Mouse (Mus musculus): ENCODE results near the gene Foxl2. TPM values are rescaled to one million over a fixed set of nuclear protein-coding genes. Genes with fewer than 3 reads are reported as not detected.

Foxl2 gene
- not detected in 2 replicates for polyA plus RNA-seq (2015; fragmentation: Nextera tagmentation; extraction: Ambion mirVana)

DNA sequence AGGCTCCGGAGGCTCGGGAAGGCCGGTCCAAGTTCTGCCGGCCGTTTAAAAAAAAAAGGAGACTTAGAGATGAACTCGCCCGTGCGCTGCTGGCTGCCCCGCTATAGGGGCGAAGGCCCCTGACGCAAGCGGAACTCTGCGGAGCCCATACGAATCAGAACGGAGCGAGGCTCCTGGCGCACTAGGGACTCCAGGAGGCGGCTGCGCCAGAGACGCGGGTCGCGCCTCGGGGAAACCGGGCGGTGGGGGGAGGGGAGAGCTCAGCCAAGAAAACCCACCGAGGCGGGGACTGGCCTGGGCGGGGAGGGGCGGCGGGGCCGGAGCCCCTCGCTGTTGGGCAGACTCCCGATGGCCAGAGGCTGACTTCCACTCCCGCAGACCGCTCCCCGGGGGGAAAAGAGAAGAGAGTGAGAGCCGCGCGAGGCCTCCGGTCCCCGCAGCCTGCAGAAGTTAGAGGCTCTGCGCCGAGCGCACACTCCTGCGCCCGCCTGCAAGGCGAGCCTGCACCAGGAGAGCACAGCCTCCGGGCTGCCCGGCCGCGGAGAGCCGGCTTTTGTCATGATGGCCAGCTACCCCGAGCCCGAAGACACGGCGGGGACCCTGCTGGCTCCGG is at the start of gene Foxl2:
Gene Foxl2, plus strand, starts transcription at position 186 of the 613 bp plus-strand sequence.
- Histone ChIP-seq H3K9ac (peak within 1 kb of the TSS; percentile 0; the same call in 1 of the 2 replicates), H3K4me2 (peak within 1 kb of the TSS; percentile 82), H3K27me3 (peaks cover 100% of the 10 kb centered on the region), H3K9me3 (replicated peaks) (no peaks in the 10 kb centered on the region), H3K27ac (no peak within 1 kb of the TSS), H3K4me1 (peaks cover 38% of the 10 kb centered on the region), H3K4me3 (replicated peaks) (peak within 1 kb of the TSS; percentile 46), H3K36me3 (no peaks in the 10 kb centered on the region)
- peak; percentile 55; the same call in 1 of the 2 replicates for ATAC-seq (replicated peaks; ENCODE audit: low FRiP score)
- WGBS, result under 1% methylated on average over 56 of the region's 58 CpGs

- H3K4me1 ChIP-seq, result no peaks in the 10 kb centered on the region
- H3K9me3 ChIP-seq (replicated peaks), result no peaks in the 10 kb centered on the region
- H3K4me2 ChIP-seq, result no peak overlapping the region
- no peak for ATAC-seq (replicated peaks; ENCODE audit: low FRiP score)
- no peak overlapping the region for H3K9ac ChIP-seq
- no peaks in the 10 kb centered on the region for H3K36me3 ChIP-seq
- 94% methylated on average over 5 of the region's 5 CpGs for WGBS
- H3K27me3 ChIP-seq, result no peaks in the 10 kb centered on the region
- H3K4me3 ChIP-seq (replicated peaks), result no peak overlapping the region
- no peak overlapping the region for H3K27ac ChIP-seq
Observed at GRCm38 (mm10) chr9:98920629-98921523, 34.2 kb upstream of the Foxl2 start.

GRCm38 (mm10) chr9:98923119-98923518 is 32.0 kb upstream of the Foxl2 start:
- 44% methylated on average over 6 of the region's 6 CpGs for WGBS
- Histone ChIP-seq H3K4me3 (replicated peaks) (no peak overlapping the region), H3K27me3 (no peaks in the 10 kb centered on the region), H3K36me3 (no peaks in the 10 kb centered on the region), H3K27ac (no peak overlapping the region), H3K9me3 (replicated peaks) (no peaks in the 10 kb centered on the region), H3K4me1 (no peaks in the 10 kb centered on the region), H3K9ac (no peak overlapping the region), H3K4me2 (no peak overlapping the region)
- no peak for ATAC-seq (replicated peaks; ENCODE audit: low FRiP score)

DNA sequence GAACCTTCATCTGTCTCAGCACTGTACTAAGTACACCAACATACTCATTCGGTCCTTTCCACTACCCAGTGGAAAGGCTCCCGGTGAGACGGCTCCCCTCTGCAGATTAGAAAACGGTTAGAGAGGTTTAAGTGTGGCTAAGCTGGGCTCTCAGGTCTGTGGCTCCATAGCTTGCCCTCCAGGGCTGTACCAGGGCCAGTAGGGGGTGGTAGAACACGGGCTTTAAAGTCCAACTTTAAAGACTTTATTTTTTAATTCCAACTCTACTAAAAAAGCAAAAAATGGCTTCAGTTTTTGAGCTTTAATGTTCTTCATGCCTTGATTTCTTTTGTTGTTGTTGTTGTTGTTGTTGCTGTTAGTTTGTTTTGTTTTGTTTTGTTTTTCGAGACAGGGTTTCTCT is 30.9 kb upstream of the Foxl2 start:
- no peaks in the 10 kb centered on the region for H3K36me3 ChIP-seq
- H3K27ac ChIP-seq, result no peak overlapping the region
- no peak overlapping the region for H3K4me3 ChIP-seq (replicated peaks)
- H3K4me1 ChIP-seq, result no peaks in the 10 kb centered on the region
- 68% methylated on average over 6 of the region's 6 CpGs for WGBS
- no peak overlapping the region for H3K9ac ChIP-seq
- ATAC-seq (replicated peaks; ENCODE audit: low FRiP score), result no peak
- no peaks in the 10 kb centered on the region for H3K27me3 ChIP-seq
- no peaks in the 10 kb centered on the region for H3K9me3 ChIP-seq (replicated peaks)
- H3K4me2 ChIP-seq, result no peak overlapping the region

DNA sequence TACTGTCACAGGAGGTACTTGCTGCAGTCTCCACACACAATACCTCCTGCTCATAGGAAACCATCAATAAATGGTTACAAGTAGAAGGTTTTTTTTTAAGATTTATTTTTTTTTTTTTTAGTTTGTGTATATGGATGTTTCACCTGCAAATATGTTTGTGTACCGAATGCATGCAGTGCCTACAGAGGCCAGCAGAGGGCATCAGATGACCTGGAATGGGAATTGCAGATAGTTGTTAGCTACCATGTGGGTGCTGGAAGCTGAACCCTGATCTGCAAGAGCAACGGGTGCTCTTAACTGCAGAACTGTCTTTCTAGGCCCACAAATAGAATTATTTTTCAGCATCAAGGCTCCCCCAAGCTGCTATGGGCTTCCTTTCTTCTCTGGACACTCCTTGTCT is 25.6 kb upstream of the Foxl2 start:
- no peaks in the 10 kb centered on the region for H3K4me1 ChIP-seq
- H3K9me3 ChIP-seq (replicated peaks), result no peaks in the 10 kb centered on the region
- H3K36me3 ChIP-seq, result no peaks in the 10 kb centered on the region
- WGBS, result 95% methylated on average over 2 of the region's 2 CpGs
- no peak overlapping the region for H3K4me2 ChIP-seq
- H3K27ac ChIP-seq, result no peak overlapping the region
- no peak for ATAC-seq (replicated peaks; ENCODE audit: low FRiP score)
- H3K9ac ChIP-seq, result no peak overlapping the region
- 0 out of 2 replicates have a peak, but pooled peaks cover 3% of the 10 kb centered on the region for H3K27me3 ChIP-seq
- no peak overlapping the region for H3K4me3 ChIP-seq (replicated peaks)

- Histone ChIP-seq H3K9ac (no peak overlapping the region), H3K4me3 (replicated peaks) (no peak overlapping the region), H3K27ac (no peak overlapping the region), H3K27me3 (peaks cover 9% of the 10 kb centered on the region; the same call in 1 of the 2 replicates), H3K4me2 (no peak overlapping the region), H3K4me1 (no peaks in the 10 kb centered on the region), H3K9me3 (replicated peaks) (no peaks in the 10 kb centered on the region), H3K36me3 (no peaks in the 10 kb centered on the region)
- 37% methylated on average over 6 of the region's 6 CpGs for WGBS
- no peak for ATAC-seq (replicated peaks; ENCODE audit: low FRiP score)
Observed at GRCm38 (mm10) chr9:98932931-98933330, 22.2 kb upstream of the Foxl2 start.

GRCm38 (mm10) chr9:98935190-98935909 is 19.7 kb upstream of the Foxl2 start:
- 0 out of 2 replicates have a peak, but pooled peaks have one; percentile 43 for ATAC-seq (replicated peaks; ENCODE audit: low FRiP score)
- no peaks in the 10 kb centered on the region for H3K4me1 ChIP-seq
- H3K27ac ChIP-seq, result no peak overlapping the region
- H3K9me3 ChIP-seq (replicated peaks), result no peaks in the 10 kb centered on the region
- peaks cover 11% of the 10 kb centered on the region; the same call in 1 of the 2 replicates for H3K27me3 ChIP-seq
- H3K9ac ChIP-seq, result no peak overlapping the region
- H3K36me3 ChIP-seq, result no peaks in the 10 kb centered on the region
- H3K4me2 ChIP-seq, result no peak overlapping the region
- WGBS, result 20% methylated on average over 16 of the region's 16 CpGs
- H3K4me3 ChIP-seq (replicated peaks), result no peak overlapping the region

DNA sequence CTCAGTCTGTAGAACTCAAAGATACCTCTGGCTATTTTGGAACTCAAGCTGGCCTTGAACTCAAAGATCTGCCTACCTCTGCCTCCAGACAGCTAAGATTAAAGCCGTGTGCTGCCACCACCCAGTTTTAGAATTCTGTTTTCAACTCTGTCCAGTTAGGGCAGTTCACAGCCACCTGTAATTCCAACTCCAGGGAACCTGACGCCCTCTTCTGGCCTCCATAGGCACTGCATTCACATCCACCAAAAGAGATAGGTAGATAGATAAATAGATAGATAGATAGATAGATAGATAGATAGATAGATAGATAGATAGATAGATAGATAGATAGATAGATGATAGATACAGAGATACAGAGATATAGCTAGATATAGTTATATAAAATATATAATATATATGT is 15.8 kb upstream of the Foxl2 start:
- no peaks in the 10 kb centered on the region for H3K9me3 ChIP-seq (replicated peaks)
- H3K4me2 ChIP-seq, result no peak overlapping the region
- no peak overlapping the region for H3K4me3 ChIP-seq (replicated peaks)
- ATAC-seq (replicated peaks; ENCODE audit: low FRiP score), result no peak
- no peaks in the 10 kb centered on the region for H3K4me1 ChIP-seq
- no peak overlapping the region for H3K9ac ChIP-seq
- H3K36me3 ChIP-seq, result no peaks in the 10 kb centered on the region
- WGBS, result 28% methylated on average over 2 of the region's 2 CpGs
- H3K27me3 ChIP-seq, result peaks cover 10% of the 10 kb centered on the region; the same call in 1 of the 2 replicates
- no peak overlapping the region for H3K27ac ChIP-seq

DNA sequence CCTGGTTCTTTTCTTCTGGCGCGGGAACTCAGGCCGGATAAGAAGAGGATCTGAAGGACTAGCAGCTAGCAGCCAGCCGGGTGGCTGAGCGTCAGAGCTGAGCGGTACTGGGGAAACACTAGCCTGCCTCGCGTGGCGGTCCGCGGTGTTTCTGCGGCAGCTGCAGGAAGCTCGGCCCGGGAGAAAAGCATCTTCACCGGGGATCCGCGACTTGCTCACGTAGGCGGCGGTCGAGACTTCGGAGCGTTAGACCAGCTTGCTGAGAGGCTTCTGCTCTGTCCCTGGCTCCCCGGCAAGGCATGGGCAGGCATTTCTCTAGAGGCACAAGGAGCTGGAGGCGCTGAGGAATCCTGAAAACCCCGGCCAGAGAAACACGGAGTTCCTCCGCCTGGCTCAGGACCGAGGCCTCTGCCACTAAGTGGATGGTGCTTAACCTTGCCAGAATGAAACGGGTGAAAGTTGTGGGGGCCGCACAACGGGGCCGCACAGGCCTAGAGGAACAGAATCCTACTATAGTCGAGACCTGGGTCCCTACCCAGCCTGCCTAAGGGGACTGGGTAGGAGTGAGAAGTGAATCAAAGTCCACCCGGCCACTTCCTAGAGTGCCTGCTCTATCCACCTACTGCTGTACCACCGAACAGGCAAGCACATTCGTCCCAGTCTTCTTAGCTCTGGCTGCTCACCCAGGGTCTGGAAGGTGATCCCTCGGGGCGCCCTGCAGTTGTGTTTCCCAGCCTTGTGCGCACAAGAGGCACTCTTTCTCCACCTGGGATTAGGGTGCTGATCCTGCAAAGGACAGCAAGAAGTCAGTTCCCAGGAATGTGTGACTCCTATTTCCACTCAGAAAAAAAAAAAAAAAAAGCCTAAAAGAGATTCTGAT is 2.7 kb upstream of the Foxl2 start:
- Histone ChIP-seq H3K27me3 (peaks cover 92% of the 10 kb centered on the region), H3K27ac (no peak overlapping the region), H3K9ac (no peak overlapping the region), H3K4me3 (replicated peaks) (peak overlapping the region; percentile 19), H3K4me2 (peak overlapping the region; percentile 40), H3K9me3 (replicated peaks) (no peaks in the 10 kb centered on the region), H3K36me3 (no peaks in the 10 kb centered on the region), H3K4me1 (peaks cover 38% of the 10 kb centered on the region)
- ATAC-seq (replicated peaks; ENCODE audit: low FRiP score), result no peak
- WGBS, result under 1% methylated on average over 40 of the region's 40 CpGs

DNA sequence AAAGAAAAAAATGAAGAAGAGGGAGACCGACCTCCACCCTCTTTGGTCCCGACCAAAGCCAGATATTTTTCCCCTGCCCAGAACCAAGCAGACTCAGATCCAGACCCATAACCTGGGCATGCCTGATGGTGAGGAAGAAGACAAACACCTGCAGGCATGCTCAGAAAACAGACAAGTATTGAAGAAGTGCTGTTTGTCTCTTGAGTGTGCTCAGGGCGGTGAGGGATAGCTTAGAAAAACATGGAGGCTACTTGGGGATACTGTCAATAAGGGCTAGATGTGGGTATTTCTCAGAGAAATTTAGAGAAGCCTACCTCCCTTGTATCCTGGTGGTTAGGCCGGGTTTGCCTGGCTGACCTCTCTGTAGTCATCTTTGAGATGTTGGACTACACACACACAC is 1.8 kb upstream of the Foxl2 start:
- no peak for ATAC-seq (replicated peaks; ENCODE audit: low FRiP score)
- 7% methylated on average over 4 of the region's 4 CpGs for WGBS
- Histone ChIP-seq H3K4me2 (no peak overlapping the region), H3K4me3 (replicated peaks) (no peak overlapping the region), H3K36me3 (no peaks in the 10 kb centered on the region), H3K9ac (no peak overlapping the region), H3K27me3 (peaks cover 97% of the 10 kb centered on the region), H3K9me3 (replicated peaks) (no peaks in the 10 kb centered on the region), H3K27ac (no peak overlapping the region), H3K4me1 (peaks cover 38% of the 10 kb centered on the region)

- no peak for ATAC-seq (replicated peaks; ENCODE audit: low FRiP score)
- Histone ChIP-seq H3K27ac (no peak overlapping the region), H3K4me3 (replicated peaks) (no peak overlapping the region), H3K9me3 (replicated peaks) (no peaks in the 10 kb centered on the region), H3K36me3 (no peaks in the 10 kb centered on the region), H3K27me3 (peaks cover 99% of the 10 kb centered on the region), H3K4me1 (peaks cover 38% of the 10 kb centered on the region), H3K4me2 (no peak overlapping the region), H3K9ac (no peak overlapping the region)
- WGBS, result 3% methylated on average over 9 of the region's 9 CpGs
Observed at GRCm38 (mm10) chr9:98953830-98954229, 1.3 kb upstream of the Foxl2 start.
